Mouse (Mus musculus): ENCODE results near the gene Tchp. TPM values are rescaled to one million over a fixed set of nuclear protein-coding genes. Genes with fewer than 3 reads are reported as not detected.
A peak's percentile ranks its signal among the peaks of the same experiment; 100 is the strongest.

The Tchp gene
- total RNA-seq, 2 experiments from 2014 or later, result 14.1 to 15.8 TPM

GRCm38 (mm10) chr5:114737090-114737887 is 29.7 kb downstream of the Tchp start:
- DNase-seq (ENCODE audit: low spot score in 2 of 2), result peak in 1 of 2 experiments; percentile 54

- peak in 1 of 2 experiments; percentile 40 for DNase-seq (ENCODE audit: low spot score in 2 of 2)
These were observed 31.2 kb downstream of the Tchp start for GRCm38 (mm10) chr5:114738707-114739241.

GRCm38 (mm10) chr5:114740595-114740994 is 33.0 kb downstream of the Tchp start:
- no peak for DNase-seq (ENCODE audit: low spot score in 2 of 2)

- no peak for DNase-seq (ENCODE audit: low spot score in 2 of 2)
These were observed 35.0 kb downstream of the Tchp start for GRCm38 (mm10) chr5:114742572-114742971.

DNA sequence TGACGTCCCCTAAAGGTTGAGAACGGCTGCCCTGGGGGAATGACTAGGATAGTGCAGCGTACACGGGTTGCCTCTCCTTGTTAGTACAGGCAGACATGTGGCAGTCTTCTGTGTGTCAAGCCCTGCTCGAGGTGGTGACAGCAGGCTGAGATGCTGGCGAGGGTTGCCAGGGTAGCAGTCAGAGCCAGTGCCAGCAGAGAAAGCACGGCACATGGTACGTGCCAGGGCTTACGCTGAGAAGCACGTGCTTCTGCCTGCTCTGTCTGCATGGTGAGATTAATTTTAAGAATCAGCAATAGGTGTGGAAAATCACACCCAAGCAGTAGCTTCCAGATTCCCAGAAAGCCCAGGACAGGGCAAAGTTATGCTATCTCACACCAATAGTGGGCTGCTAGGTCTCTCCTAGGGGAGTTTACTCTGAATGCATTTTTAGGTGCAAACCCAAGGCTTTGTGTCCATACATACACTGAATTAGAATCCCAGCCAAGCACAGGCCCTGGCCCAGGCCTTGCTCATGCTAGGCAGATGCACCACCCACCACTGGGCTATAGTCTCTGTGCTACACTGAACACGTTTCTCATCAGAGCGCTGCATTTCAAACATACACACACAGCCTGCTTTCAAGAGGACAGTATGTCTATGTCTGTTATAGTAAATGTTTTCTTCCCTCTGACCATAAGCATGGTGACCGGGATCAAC is 35.6 kb downstream of the Tchp start:
- peak; percentile 49 to 59 for DNase-seq (ENCODE audit: low spot score in 2 of 2)

DNA sequence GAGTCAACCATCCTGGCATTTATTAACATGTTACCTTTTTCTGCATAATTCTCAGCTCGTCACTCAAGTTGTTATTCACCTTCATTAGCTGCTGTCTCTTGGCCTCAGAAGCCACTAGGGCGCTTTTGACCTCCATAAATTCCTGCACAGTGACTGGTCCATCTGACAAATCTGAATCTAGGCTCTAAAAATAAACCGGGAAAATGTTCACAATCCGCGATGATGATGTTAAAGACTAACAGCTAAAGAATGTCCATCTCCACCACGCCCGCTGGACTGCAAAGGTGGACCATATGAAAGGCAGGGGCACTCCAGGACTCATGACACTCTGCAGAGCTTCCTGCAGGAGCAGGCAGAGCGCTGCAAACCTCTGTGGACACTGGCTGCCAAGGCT is 36.1 kb downstream of the Tchp start:
- no peak for DNase-seq (ENCODE audit: low spot score in 2 of 2)

DNA sequence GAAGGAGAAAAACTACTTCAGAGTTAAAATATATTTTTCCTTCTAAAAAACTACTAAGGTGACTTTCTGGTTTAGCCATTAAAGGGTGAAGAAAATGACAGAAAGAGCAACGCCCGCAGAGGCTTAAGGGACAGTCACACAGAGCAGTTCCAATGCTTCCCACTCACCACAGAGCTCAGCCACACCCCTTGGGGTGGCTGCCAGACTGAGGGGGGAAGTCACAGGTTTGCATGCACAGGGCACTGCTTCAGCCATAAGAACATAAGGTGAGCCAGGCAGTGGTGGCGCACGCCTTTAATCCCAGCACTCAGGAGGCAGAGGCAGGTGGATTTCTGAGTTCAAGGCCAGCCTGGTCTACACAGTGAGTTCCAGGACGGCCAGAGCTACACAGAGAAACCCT is 38.0 kb downstream of the Tchp start:
- peak in 1 of 2 experiments; percentile 37 for DNase-seq (ENCODE audit: low spot score in 2 of 2)

- DNase-seq (ENCODE audit: low spot score in 2 of 2), result no peak
These were observed 39.3 kb downstream of the Tchp start for GRCm38 (mm10) chr5:114746886-114747285.

DNA sequence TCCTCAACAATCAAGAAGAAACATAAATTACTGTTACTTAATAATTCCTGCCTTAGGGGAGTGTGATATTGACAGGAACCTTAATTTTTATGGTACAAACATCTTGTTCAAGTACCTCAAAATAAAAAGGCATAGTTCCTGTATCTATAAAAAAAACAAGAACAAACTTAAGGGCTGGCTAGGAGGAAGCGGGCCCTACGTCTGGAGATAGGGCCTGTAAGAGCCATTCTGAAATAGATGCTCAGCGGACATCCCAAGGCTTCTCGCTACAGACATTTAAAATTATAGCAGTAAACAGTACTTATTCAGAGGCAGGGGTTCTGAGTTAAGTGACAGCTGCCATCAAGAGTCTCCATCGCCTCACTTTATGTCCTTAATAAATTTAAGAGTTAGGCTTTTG is 40.0 kb downstream of the Tchp start:
- DNase-seq (ENCODE audit: low spot score in 2 of 2), result no peak

GRCm38 (mm10) chr5:114750325-114750724 is 42.8 kb downstream of the Tchp start:
- no peak for DNase-seq (ENCODE audit: low spot score in 2 of 2)

DNA sequence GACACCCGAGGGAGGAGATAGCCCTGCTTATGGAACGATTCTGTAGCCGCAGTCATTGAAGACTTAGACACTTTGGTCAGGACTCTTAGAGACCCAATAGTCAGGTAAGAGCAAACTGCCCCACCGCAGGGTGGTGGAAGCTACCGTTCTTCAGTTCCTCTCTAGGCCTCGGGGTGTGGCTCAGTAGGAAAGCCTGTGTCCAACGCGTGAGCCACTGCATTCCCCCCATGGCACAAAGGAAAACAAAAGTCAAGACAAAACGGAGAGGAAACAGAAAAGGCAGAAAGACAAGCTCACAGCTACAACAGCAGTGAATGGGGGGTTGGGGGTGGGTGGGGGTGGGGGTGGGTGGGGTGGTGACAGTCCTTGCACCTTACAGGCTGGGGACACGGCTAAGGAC is 44.8 kb downstream of the Tchp start:
- DNase-seq (ENCODE audit: low spot score in 2 of 2), result no peak

DNA sequence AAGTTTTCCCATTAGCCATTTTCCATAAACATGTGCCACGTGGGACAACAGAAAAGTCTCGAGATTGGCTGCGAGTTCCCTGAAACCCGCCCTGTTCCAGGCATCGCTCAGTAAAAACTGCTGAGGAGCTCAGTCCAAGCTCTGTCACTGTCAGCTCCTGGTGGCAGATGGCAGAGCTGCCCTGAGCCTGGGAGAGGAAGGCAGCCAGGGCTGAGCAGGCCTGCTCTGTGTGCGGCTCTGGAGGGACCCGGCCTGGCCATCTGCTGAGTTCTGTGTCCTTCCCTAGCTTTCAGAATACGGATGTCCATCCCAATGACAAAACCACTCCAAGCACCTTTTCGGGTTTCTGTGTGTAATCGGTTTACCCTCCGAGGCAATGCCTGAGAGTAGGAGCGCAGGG is 45.8 kb downstream of the Tchp start:
- DNase-seq (ENCODE audit: low spot score in 2 of 2), result peak; percentile 28 to 45

DNA sequence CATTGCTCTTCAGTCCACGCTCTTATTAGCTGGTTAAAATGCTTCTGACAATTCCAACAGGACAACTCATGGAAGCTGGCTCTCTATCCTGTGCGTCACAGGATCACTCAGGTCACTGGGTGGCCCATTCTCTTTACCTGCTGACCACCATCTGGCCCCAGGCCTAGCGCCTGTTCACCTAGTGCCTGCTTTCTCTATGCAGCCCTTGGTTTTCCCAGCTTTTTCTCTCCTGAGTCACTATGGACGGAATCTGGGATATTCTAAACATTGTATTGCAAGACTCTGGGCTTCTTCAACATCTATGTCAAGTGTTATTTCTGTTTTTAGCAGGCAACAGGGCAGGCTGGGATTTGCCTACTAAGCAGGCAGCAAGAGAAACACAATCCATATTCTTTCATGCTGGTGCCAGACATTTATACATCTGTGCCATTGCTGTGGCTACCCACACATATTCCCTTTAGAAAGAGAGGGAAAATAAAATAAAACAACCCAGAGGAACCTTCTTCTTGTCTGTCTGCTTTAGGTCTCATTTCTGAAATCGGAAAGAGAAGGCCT is 52.1 kb downstream of the Tchp start:
- no peak for DNase-seq (ENCODE audit: low spot score in 2 of 2)

DNA sequence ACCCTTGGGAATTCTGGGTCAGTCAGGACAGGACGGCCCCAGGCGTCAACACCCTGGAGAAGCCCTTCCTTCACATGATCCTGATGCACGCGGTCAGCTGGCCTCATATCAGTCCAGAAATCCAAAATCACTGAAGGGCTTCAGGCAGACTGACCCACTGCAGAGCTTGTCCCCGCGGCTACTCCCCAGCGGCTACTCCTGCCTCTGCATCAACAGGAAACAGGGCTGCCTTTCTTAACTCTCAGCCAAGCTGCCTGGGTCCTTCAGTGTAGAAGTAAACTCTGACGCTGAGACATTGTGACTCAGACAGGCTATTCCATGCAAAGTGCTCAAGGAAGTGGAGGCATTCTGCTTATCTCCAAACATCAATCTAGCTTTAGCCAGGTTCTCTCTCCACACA is 54.4 kb downstream of the Tchp start:
- no peak for DNase-seq (ENCODE audit: low spot score in 2 of 2)

- no peak for DNase-seq (ENCODE audit: low spot score in 2 of 2)
These were observed 57.5 kb downstream of the Tchp start for GRCm38 (mm10) chr5:114764812-114765735.

- DNase-seq (ENCODE audit: low spot score in 2 of 2), result no peak
These were observed 59.1 kb downstream of the Tchp start for GRCm38 (mm10) chr5:114766686-114767085.

- DNase-seq (ENCODE audit: low spot score in 2 of 2), result no peak
These were observed 59.6 kb downstream of the Tchp start for GRCm38 (mm10) chr5:114767185-114767584.

DNA sequence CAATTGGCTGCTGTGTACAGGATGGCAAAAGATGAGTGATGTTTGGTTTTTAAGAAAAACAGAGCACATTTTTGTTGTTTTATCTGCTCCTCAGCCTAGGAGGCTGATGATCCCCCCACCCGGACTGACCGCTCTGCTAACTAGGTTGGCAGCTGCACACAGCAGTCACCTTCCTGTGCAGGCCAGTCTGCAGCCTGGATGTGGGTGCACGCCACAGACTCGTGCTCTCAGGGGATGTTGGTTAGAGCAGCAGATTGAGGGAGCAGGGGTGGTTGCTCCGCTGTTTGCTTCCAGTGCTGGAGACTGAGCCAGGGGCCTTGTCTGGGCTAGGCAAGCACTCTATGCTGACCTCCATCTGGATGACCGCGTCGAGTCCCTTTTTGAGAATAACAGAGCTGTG is 62.2 kb downstream of the Tchp start:
- no peak for DNase-seq (ENCODE audit: low spot score in 2 of 2)

DNA sequence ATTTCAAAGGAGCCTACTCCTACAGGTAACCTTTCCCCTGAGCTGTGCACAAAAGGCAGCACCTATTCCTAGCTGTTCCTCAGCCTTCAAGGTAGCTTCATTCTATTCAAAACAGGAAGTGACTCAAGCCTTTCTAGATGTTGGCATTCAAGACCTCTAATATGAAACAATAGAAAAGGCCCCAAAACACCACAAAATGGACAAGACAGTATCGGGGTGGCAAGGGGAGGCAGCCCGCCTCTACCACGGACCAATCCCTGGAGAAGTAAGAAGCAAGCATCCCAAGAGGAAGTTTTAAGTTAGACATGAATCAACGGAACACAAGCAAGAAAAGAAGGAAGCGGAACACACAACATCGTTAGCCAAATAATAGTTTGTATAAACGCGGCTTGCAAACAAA is 64.2 kb downstream of the Tchp start:
- DNase-seq (ENCODE audit: low spot score in 2 of 2), result no peak

All from layer of hippocampus, postnatal 10 days (tissue).